Mouse (Mus musculus) midbrain, embryonic 12.5 days (tissue): ENCODE results near the gene Gpr65. TPM values are rescaled to one million over a fixed set of nuclear protein-coding genes. Genes with fewer than 3 reads are reported as not detected.

Source experiments
- polyA plus RNA-seq: library from polyadenylated mRNA; unstranded; fragments of >200 nt; fragmentation: Nextera tagmentation; extraction: Ambion mirVana; gene quantifications from 2 replicates; pipeline ENCODE4 v1.2.1, GENCODE M21; 2016

Gene Gpr65
- polyA plus RNA-seq, 1 experiment from 2014 or later = 0.52 TPM

Other genes starting within 250 kb of the Gpr65 start
- gene Galc, start 9.2 kb upstream of the Gpr65 start, polyA plus RNA-seq = 13.2 and 13.3 TPM in 2 replicates